Mouse (Mus musculus) retina, postnatal 1 day (tissue): ENCODE data around the gene Ccdc96.

Source experiments
- DNase-seq: peaks from one replicate; pipeline ENCODE4 v3.0.0-alpha.2; 2012

The Ccdc96 gene

DNA sequence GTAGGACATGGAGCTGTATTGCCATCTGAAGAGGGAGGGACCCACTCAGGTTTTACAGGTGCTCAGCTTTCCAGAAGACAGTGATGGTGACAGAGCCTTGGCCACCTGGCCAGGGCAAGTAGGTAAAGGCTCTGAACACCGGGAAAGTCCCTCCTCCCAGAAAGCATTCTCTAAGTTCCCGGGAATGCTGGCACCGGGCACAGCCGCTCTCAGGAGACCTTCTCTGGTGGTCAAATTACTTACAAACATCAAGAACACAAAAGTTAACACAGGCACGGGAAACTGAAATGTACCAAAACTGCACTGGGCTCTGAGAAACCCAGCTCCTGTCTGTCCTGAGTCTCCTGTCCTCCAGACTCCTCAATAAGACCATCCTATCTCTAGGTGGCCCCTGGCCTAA lies 45.3 kb downstream of the Ccdc96 start:
- DNase-seq = no peak

DNA sequence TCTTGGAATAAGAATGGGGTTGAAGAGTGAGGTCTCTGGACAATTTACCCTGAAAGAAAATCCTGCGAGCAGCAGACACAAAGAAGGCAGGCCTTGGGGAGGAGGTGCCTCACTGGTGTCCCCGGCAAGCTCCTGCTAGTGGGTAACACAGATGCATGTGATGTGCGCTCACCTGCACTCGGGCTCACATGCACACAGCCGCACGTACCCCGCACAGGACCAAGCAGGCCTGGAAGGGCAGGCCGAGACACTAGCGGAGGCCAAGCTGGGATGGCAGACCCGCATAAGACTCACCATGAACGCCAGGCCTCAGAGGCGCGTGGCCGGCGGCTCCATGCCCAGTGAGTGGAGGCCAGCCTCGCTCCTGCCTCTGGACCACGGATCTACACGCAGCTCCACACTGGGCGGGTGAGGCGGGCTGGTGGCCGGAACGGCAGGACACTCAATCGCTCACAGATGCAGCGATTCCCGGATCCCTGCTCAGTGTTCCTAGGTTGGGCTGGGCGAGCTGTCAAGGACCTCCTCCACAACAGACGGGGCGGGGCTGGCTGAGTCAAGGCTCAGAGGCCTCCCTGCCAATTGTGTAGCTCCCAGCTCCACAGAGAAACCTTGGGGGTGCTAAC lies 45.9 kb downstream of the Ccdc96 start:
- DNase-seq = peak; percentile 95

DNA sequence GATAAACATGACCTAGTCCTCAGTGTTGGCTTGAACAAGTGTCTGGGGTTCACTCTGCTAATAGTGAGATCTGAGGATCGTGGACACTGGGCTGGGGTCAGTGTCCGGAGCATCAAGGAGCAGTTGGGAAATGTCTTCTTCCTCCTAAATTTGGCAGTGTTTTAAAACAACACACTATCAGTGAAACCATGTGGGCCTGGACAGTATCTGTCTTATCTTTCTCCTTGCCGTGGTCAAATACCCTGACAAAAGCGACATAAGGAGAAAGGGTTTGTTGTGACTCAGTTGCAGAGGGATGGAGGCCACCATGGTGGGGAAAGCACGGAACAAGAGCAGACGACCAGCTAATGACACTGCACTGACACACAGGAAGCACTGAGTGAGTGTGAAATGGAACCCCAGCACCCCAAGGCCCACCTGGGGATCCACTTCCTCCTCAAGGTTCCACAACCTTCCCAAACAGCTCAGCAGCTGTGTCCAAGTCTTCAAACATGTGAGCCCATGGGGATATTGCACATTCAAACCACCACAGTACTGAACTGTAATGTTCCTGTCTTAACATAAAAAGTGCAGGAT lies 50.2 kb downstream of the Ccdc96 start:
- no peak for DNase-seq

DNA sequence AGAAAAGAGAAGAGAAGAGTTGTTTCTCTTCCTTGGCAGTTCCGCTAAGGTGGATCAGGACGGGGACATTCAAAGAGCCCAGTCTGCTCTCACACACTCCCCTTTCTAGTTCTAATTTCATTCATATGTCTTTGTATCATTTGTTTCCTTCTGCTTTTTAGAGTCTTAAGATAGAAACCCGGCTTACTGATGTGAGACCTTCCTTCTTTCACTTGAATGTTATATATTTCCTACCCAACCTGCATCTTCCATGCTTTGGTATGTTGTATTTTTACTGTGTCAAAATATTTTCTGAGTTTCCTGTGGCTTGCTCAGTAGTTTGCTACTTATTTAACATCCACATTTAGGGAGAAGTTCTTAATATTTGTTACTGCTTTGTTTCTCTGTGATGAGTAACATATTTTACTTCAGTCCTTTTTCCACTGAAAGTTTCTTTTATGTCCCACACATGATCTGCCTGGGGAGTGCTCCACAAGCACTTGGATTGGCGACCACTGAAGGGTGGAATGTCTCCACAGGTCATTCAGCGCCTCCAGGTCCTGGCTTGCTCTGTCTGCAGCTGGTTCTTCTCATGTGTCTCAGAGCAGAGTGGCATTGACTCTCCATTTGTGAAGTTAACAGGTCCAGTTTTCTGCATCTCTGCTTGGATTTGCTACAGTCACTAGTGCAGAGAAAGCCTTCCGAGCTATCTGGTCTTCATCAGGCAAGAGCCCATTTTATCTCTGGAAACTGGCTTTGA lies 51.2 kb downstream of the Ccdc96 start:
- DNase-seq = no peak

DNA sequence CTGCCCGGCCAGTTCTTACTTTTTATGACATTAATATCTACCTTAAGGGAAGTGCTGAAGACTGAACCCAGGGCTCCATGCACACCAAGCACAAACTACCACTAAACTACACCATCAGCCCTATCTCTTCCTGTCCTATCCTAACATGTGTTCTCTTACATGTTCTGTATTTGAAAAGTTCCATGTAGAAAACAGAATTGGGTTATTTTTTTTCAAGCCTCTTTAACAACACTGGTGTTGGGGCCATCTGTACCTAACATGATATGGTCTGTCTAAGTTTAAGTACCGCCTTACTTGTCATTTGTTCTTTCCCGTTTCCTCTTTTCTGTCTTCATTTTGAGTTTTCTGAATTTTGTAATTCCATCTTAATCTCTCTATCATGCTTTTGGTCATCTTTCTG lies 52.0 kb downstream of the Ccdc96 start:
- no peak for DNase-seq
